Mouse (Mus musculus) cerebellum, adult 11 months (tissue): ENCODE data around the gene Olfr1109.

Source experiments
- DNase-seq: peaks from one replicate; pipeline ENCODE4 v3.0.0; 2022

The Olfr1109 gene

GRCm38 (mm10) chr2:87095908-87096307 is at the start of gene Olfr1109:
TSS of gene Olfr1109 (minus strand) at chr2:87096008.
- DNase-seq, result no peak

GRCm38 (mm10) chr2:87140200-87140599 is 44.4 kb upstream of the Olfr1109 start, which contains the start of gene Olfr1110:
TSS of gene Olfr1110 (minus strand) at chr2:87140300.
- no peak for DNase-seq

GRCm38 (mm10) chr2:87114467-87114866 is 18.7 kb upstream of the Olfr1109 start, which contains the start of gene Olfr259:
TSS of gene Olfr259 (minus strand) at chr2:87114567.
- no peak for DNase-seq

- no peak for DNase-seq
These were observed 20.1 kb downstream of the Olfr1109 start, which contains the start of gene Olfr1107 for GRCm38 (mm10) chr2:87075717-87076116. TSS of gene Olfr1107 (minus strand) at chr2:87075817.

GRCm38 (mm10) chr2:87052173-87052572 is 43.6 kb downstream of the Olfr1109 start, which contains the start of gene Olfr1106:
TSS of gene Olfr1106 (minus strand) at chr2:87052273.
- DNase-seq, result no peak
